Mouse (Mus musculus) lung, adult 2 months (tissue): ENCODE results near the gene Gm42688.

Experiments used
- CTCF ChIP-seq: fragments of 200-500 bp; IDR thresholded peaks from 2 replicates; pipeline ENCODE4 v1.5.1; 2011; ENCODE audit warnings: mild to moderate bottlenecking, low read length, control low read depth; ENCODE audit not compliant: insufficient read depth
- POLR2A ChIP-seq: fragments of 200-500 bp; IDR thresholded peaks from 2 replicates; pipeline ENCODE4 v1.6.1; 2011; ENCODE audit warnings: low read depth, mild to moderate bottlenecking, control low read depth, low read length, borderline replicate concordance; ENCODE audit errors: extremely low read depth

GRCm38 (mm10) chr6:83104158-83104557, 2.7 kb downstream of the Gm42688 start:
- TF ChIP-seq CTCF (no peak), POLR2A (no peak)
